Mouse (Mus musculus) CH12F3 (cell line): ENCODE data around the gene Utp11.

ENCODE experiments used
- in situ Hi-C: fragments of 300-500 bp; cut with MboI; formaldehyde crosslinking; loops from 2 replicates; pipeline ENCODE4 v1.14.3; 2020; ENCODE audit warnings: low sequenced_read_pairs

Utp11 gene

DNA sequence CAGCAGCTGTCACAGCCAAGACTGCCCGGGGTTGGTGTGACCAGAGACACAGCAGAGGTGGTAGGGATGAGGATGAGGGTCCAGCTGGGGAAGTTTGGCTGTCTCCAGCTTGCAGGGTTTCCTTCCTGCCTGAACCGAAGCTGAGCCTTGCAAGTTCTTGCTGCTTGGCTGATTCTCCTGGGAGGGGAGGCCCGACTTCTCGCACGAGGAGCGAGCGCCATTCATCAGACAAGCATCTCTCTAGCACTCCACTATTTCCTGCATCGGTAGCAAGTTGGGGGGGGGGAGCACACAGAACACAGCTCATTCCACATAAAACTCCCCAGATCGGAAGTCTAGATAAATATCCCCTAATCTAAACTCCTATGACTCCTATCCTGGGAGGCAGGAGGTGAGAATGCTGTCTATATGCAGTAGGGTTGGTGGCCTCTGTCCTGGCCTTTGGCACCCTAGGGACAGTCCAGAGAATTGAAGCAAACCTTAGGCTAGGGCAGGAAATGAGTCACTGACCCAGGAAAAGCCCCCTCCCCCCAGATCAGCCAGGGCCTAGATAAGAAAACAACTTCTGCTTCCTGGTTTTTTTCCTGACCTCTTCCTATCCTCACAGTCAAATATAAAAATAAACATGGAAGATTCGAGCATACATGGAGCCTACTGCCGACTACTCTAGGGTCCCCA lies 11.5 kb upstream of the Utp11 start:
- in situ Hi-C loops = no loop called here

DNA sequence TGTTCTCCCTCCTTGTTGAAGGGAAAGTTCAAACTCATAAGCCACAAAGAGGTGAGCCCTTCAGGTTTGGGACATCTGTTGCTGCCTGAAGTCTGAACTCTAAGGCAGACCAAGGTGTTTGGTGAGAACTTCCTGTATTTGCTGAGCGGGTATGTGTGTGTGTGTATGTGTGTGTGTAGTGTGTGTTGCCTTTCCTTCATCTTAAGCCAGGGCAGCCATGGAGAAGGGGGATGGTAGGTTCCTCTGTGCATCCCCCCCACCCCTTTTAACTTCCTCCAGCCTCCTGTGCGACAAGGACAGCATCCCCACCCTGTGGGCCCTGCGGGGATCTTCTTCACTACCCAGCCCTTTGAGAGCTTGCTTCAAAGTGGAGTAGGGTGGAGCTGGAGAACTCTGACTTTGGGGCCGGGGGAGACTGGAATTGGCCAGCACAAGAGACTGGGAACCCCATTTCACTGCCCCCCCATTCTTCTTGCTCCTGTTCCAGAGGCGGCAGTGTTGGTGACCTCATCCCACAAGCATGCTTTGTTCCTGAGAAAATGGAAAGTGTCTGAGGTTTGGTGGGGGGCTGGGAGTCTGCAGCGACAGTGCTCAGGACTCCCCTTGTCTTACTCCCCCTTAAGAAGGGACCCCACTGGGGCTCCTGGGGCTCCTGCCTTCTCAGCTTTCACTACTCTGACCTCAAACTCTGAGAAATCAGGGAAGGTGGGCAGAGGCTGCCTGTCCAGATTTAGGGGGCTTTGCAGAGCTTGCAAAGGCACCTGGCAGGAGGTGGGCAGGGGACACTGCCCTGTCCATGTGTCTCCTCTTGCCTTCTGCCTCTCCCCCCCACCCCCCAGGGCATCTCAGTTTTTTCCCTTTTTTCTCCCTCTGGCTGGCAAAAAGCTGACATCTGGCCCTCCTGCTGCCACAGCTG lies 10.7 kb upstream of the Utp11 start:
- in situ Hi-C loops = no loop called here

DNA sequence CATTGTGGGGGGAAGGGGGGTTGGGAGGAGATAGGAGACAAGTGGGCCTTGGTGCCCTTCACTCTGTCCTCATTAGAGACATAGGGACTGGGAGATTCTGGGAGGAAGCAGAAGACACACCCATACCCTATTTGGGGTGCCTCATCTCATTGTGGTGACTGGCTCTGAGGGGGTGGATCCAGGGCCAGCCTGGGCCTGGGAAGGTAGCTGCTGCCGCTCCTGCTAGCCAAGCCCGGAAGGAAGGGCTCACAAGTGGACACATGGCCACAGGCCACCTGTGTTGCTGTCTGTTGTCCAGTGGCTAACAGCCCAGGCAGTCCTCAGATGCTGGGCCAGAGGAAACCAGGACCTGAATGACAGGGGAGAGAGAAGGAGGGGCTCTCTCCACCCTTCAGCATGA lies 10.0 kb upstream of the Utp11 start:
- in situ Hi-C loops = no loop called here

DNA sequence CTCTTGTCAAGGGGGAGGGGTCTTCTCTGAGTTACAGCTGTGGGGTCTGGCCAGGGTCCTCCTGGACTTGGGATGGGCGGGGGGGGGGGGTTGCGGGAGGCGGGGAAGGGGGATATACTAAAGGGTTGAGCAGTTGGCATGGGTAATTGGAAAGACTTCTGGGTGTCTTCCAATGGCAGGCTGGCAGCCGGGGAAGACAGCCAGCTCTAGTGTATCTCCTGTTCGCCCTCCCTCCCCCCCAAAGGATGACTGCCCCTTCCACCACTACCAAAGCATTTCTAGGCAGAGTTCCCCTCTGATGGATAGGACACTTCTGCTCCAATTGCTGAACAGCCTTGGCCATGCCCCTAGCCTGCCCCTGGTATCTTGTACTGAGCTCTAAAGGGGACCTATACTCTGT lies 8.5 kb upstream of the Utp11 start:
- in situ Hi-C loops = no loop called here

GRCm38 (mm10) chr4:124701052-124701845 lies 7.8 kb upstream of the Utp11 start:
- in situ Hi-C loops = no loop called here

- in situ Hi-C loops = no loop called here
Observed at GRCm38 (mm10) chr4:124700248-124700971, 7.0 kb upstream of the Utp11 start, which contains the start of gene Fhl3. TSS of gene Fhl3 (plus strand) at chr4:124700701.

GRCm38 (mm10) chr4:124699791-124700190 lies 6.4 kb upstream of the Utp11 start:
- in situ Hi-C loops = no loop called here

GRCm38 (mm10) chr4:124695786-124696516 lies 2.6 kb upstream of the Utp11 start:
- in situ Hi-C loops = no loop called here

- in situ Hi-C loops = no loop called here
Observed at GRCm38 (mm10) chr4:124694572-124694971, 1.2 kb upstream of the Utp11 start.

- in situ Hi-C loops = no loop called here
Observed at GRCm38 (mm10) chr4:124692416-124692861, 961 bp downstream of the Utp11 start.

- in situ Hi-C loops = no loop called here
Observed at GRCm38 (mm10) chr4:124691455-124691854, 1.9 kb downstream of the Utp11 start.

DNA sequence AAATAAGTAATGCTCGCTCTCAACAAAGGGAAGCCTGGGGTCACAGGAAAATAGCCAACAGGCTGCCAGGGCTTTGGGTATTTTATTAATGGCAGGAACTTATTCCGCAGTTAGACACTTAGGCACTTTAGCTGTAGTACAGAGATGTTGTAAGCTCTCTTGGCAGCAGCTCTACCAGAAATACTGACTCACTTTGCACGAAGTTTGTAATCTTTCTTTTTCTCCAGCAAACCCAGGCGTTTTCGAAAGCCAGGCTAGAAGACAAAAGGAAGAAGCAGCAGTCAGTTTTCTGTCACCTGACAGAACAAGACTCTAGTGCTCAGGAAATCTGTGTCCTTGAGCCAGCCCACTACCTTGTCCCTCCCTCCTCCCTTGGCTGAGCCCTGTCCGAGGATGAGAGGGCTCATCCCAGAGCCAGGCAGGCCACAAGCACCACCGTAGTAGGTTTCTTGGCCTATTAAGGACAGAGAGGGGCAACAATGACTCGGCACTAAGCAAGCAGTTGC lies 7.5 kb downstream of the Utp11 start:
- in situ Hi-C loops = no loop called here

DNA sequence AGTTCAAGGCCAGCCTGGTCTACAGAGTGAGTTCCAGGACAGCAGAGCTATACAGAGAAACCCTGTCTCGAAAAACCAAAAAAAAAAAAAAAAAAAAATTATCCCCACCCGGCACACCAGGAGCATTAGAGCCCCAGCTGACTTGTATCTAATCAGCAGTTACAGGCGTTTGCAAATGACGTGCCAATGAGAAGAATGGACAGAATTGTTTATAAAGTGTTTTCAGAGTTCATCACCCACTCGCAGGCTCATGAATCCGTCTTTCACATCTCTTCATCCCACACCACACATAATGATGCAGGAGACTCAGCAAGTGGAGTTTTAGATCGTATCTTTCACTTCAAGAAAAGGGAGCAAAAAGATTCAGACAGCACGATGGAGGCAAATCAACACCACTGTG lies 7.9 kb downstream of the Utp11 start:
- in situ Hi-C loops = no loop called here

GRCm38 (mm10) chr4:124685004-124685403 lies 8.4 kb downstream of the Utp11 start:
- in situ Hi-C loops = no loop called here

DNA sequence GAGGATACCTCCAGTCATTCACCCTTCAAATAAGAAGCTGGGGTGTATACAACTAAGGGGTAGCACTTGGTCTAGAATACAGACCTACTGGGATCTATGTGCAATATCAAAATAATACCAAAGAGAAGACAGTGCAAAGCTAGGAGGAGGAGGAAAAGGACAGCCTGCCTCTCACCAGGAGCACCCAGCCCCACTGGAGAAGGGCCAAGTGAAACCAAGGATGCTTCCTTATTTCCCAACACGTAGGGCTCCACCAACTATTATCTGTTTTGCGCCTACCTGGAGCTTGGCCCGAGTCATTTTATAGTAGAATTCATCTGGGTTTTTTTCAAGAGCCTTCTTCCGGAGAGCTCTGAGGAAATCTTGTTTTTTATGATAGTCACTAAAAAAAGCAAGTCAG lies 9.9 kb downstream of the Utp11 start:
- in situ Hi-C loops = no loop called here

- in situ Hi-C loops = no loop called here
Observed at GRCm38 (mm10) chr4:124682270-124682669, 11.1 kb downstream of the Utp11 start.

DNA sequence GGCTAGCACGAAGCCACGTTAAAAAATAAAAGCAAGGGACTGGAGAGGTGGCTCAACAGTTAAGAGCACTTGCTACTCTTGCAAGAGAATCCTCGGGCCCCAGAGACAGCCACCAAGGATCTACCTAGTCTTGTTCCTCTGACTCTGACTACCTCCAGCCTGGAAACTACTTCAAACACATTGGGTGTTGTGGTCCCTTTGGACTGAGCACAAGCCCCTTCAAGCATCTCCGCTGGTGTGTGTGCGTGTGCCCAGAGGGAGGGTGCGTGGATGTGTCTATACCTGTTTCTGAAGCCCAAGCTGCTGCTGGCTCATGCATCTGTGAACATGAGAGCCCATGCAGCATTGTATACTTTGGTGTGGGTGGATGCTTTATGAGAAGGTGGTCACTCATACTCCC lies 17.4 kb downstream of the Utp11 start:
- in situ Hi-C loops = loop anchor here (10.0 kb wide), 1 partner anchor 721 kb away; no protein-coding TSS in a partner anchor

DNA sequence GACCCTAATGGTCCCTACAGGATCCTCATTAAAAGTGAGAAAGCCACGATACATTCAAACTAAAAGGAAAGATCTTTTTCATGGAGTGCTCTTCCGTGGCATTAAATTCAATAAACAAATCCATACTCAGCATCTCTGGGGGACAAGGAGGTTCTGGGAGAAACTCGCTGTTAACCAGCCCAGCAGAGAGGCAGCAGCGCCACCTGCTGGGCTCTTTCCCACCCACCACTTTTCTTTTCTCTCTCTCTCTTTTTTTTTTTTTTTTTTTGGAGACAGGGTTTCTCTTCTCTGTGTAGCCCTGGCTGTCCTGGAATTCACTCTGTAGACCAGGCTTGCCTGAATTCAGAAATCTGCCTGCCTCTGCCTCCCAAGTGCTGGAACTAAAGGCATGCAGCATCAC lies 18.4 kb downstream of the Utp11 start:
- in situ Hi-C loops = loop anchor here (10.0 kb wide), 1 partner anchor 720 kb away; no protein-coding TSS in a partner anchor

DNA sequence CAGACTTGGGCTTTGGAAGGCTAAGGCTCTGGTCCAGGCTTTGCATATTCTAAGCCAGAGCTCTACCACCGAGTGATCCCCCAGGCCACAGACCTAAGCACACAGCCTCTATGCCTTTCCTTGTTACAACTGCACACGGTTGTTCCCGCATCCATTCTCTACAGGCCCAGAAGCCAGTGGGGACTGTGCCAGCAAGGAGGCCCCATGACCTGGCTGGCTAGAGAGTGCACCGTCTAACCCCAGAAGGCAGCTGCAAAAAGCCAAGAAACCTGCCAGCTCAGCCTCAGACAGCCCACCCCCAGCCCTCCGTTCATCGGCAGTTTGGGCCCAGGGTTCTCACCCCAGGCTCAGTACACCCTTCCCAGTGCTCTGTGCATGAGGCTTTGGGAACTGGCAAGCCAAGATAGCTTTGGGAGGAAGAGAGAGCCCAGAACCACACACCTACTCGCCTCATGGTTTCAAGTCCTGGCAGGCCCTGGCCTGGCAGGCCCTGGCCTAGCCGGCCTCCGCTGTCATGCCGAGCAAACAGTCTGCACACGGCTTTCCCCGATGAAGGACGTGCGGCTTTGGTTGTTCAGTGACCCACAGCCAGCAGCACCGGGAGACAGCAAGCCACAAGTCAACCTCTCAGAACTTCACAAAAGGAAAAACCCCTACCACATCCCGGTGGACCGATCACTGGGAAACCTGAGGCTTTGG lies 18.9 kb downstream of the Utp11 start:
- in situ Hi-C loops = loop anchor here (10.0 kb wide), 1 partner anchor 720 kb away; no protein-coding TSS in a partner anchor
